Mouse (Mus musculus): ENCODE measurements at regions not wholly inside any gene's neighbourhood (a gene's known extent, or its start where the extent isn't known, plus 50 kb on each side); places are given as distances from the start of the nearest gene placed in this dataset.

GRCm38 (mm10) chr19:54460426-54461170 lies 416.6 kb downstream of the Adra2a start:
- Histone ChIP-seq H3K27me3 (ENCODE audit: control insufficient read depth, insufficient read depth, insufficient read length) (no peaks in the 10 kb centered on the region), H3K4me3 (no peak overlapping the region), H3K36me3 (ENCODE audit: control insufficient read depth, insufficient read depth) (no peaks in the 10 kb centered on the region), H3K79me2 (ENCODE audit: control insufficient read depth, insufficient read depth) (no peaks in the 10 kb centered on the region), H3ac (ENCODE audit: control insufficient read depth, insufficient read length) (no peak overlapping the region), H3K4me2 (ENCODE audit: low read depth) (no peak overlapping the region)
- TF ChIP-seq USF1 (IDR thresholded peaks at IDR 0.05; ENCODE audit: low read depth) (no peak), POLR2A (IDR thresholded peaks at IDR 0.05; ENCODE audit: insufficient read length, low read depth) (no peak)

DNA sequence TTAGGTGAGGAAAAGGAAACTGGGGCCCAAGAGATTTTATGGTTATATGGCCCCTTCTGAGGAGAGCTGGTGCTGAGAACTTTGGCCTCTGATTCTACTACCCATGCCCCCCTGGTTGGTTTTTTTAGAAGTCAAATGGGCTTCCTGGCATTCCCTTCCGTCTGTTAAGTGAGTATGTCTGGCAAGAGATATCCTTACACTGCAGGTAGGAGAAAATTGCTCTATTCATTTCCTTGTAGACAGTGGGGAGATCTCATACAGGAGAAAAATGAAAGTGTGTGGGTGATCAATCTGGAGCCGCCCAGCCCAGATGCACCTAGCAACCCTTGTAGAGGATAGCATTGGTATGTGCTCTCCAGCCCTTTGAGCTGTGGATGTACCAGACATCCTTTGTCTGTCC lies 418.5 kb downstream of the Adra2a start:
- Histone ChIP-seq H3K27me3 (ENCODE audit: control insufficient read depth, insufficient read depth, insufficient read length) (no peaks in the 10 kb centered on the region), H3ac (ENCODE audit: control insufficient read depth, insufficient read length) (no peak overlapping the region), H3K4me3 (no peak overlapping the region), H3K4me2 (ENCODE audit: low read depth) (no peak overlapping the region), H3K79me2 (ENCODE audit: control insufficient read depth, insufficient read depth) (no peaks in the 10 kb centered on the region), H3K36me3 (ENCODE audit: control insufficient read depth, insufficient read depth) (no peaks in the 10 kb centered on the region)
- TF ChIP-seq POLR2AphosphoS2 (IDR thresholded peaks at IDR 0.05; ENCODE audit: insufficient read length, low read depth) (no peak), CEBPB (IDR thresholded peaks at IDR 0.05; ENCODE audit: insufficient read depth, poor library complexity, severe bottlenecking) (no peak)

- Histone ChIP-seq H3K4me3 (no peak overlapping the region), H3K79me2 (ENCODE audit: control insufficient read depth, insufficient read depth) (no peaks in the 10 kb centered on the region), H3K36me3 (ENCODE audit: control insufficient read depth, insufficient read depth) (no peaks in the 10 kb centered on the region), H3K27me3 (ENCODE audit: control insufficient read depth, insufficient read depth, insufficient read length) (no peaks in the 10 kb centered on the region), H3K4me2 (ENCODE audit: low read depth) (no peak overlapping the region), H3ac (ENCODE audit: control insufficient read depth, insufficient read length) (no peak overlapping the region)
- TF ChIP-seq E2F4 (IDR thresholded peaks at IDR 0.05; ENCODE audit: insufficient read depth) (no peak), MYOG (IDR thresholded peaks at IDR 0.05; ENCODE audit: control insufficient read depth in 1 of 3, insufficient read depth in 1 of 3, insufficient read length in 2 of 3, low read depth in 2 of 3) (no peak), USF1 (IDR thresholded peaks at IDR 0.05; ENCODE audit: low read depth) (no peak), TCF3 (IDR thresholded peaks at IDR 0.05; ENCODE audit: insufficient read length, low read depth) (no peak), POLR2AphosphoS2 (IDR thresholded peaks at IDR 0.05; ENCODE audit: insufficient read length, low read depth) (no peak), REST (IDR thresholded peaks at IDR 0.05; ENCODE audit: insufficient read depth, insufficient read length) (no peak), TCF12 (IDR thresholded peaks at IDR 0.05; ENCODE audit: insufficient read depth, poor library complexity, severe bottlenecking) (no peak), MYOD1 (IDR thresholded peaks at IDR 0.05; ENCODE audit: control insufficient read depth in 1 of 3, insufficient read length in 2 of 3, low read depth in 2 of 3) (no peak), MAX (IDR thresholded peaks at IDR 0.05; ENCODE audit: low read depth) (no peak), POLR2A (IDR thresholded peaks at IDR 0.05; ENCODE audit: insufficient read length, low read depth) (no peak), CEBPB (IDR thresholded peaks at IDR 0.05; ENCODE audit: insufficient read depth, poor library complexity, severe bottlenecking) (no peak), SRF (IDR thresholded peaks at IDR 0.05; ENCODE audit: control insufficient read depth, insufficient read length, low read depth) (no peak)
These were observed 426.1 kb downstream of the Adra2a start for GRCm38 (mm10) chr19:54470034-54470433.

DNA sequence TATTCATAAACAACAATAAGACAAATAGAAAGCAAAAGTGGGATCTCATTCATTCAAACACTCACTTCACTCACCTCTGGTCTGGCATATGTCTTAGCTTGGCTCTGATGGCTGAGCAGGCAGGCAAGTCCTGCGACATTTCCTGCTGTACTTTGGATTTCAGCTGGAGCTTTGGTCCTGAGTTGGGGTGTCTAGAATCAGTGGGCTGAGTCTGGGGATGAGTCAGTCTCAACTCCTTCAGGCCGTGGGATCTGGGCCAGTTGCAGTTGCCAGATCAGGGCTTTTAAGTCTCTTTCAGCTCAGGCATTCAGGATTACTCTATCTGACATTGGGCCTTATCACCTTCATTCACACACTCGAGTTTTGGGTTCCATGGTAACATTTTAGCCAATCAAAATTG lies 454.1 kb downstream of the Adra2a start:
- no peak for TF ChIP-seq SRF (IDR thresholded peaks at IDR 0.05; ENCODE audit: control insufficient read depth, insufficient read length, low read depth)
- no peak for TF ChIP-seq REST (IDR thresholded peaks at IDR 0.05; ENCODE audit: insufficient read depth, insufficient read length)
- TF ChIP-seq E2F4 (IDR thresholded peaks at IDR 0.05; ENCODE audit: insufficient read depth): no peak
- TF ChIP-seq TCF3 (IDR thresholded peaks at IDR 0.05; ENCODE audit: insufficient read length, low read depth): no peak
- TF ChIP-seq CEBPB (IDR thresholded peaks at IDR 0.05; ENCODE audit: insufficient read depth, poor library complexity, severe bottlenecking): no peak
- TF ChIP-seq POLR2AphosphoS2 (IDR thresholded peaks at IDR 0.05; ENCODE audit: insufficient read length, low read depth): no peak
- TF ChIP-seq MYOD1 (IDR thresholded peaks at IDR 0.05; ENCODE audit: control insufficient read depth in 1 of 3, insufficient read length in 2 of 3, low read depth in 2 of 3): no peak
- no peak for TF ChIP-seq MYOG (IDR thresholded peaks at IDR 0.05; ENCODE audit: control insufficient read depth in 1 of 3, insufficient read depth in 1 of 3, insufficient read length in 2 of 3, low read depth in 2 of 3)
- TF ChIP-seq USF1 (IDR thresholded peaks at IDR 0.05; ENCODE audit: low read depth): no peak
- no peak for TF ChIP-seq POLR2A (IDR thresholded peaks at IDR 0.05; ENCODE audit: insufficient read length, low read depth)
- no peak for TF ChIP-seq MAX (IDR thresholded peaks at IDR 0.05; ENCODE audit: low read depth)
- TF ChIP-seq TCF12 (IDR thresholded peaks at IDR 0.05; ENCODE audit: insufficient read depth, poor library complexity, severe bottlenecking): no peak
- no peak overlapping the region for H3ac ChIP-seq (ENCODE audit: control insufficient read depth, insufficient read length)
- H3K79me2 ChIP-seq (ENCODE audit: control insufficient read depth, insufficient read depth): no peaks in the 10 kb centered on the region
- no peaks in the 10 kb centered on the region for H3K27me3 ChIP-seq (ENCODE audit: control insufficient read depth, insufficient read depth, insufficient read length)
- no peak overlapping the region for H3K4me3 ChIP-seq
- H3K36me3 ChIP-seq (ENCODE audit: control insufficient read depth, insufficient read depth): no peaks in the 10 kb centered on the region
- no peak overlapping the region for H3K4me2 ChIP-seq (ENCODE audit: low read depth)

DNA sequence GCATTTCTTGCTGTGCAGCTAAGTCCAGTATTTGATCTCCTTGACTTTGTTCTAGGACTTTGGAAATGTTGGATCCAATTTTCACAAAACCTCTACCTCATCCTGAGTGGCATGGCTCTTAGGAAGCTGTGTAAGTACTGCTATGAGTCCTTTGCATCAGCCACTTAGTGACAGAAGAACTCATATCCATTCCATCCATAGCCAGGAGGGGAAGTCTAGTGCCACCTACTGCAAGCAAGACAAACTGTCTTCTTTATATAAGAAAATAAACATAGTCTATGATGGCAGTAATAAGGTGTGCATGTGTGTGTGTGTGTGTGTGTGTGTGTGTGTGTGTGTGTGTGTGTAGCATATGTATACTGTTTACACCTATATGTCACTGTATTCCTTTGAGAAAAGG lies 489.9 kb downstream of the Adra2a start:
- no peak for TF ChIP-seq POLR2AphosphoS2 (IDR thresholded peaks at IDR 0.05; ENCODE audit: insufficient read length, low read depth)
- TF ChIP-seq MYOG (IDR thresholded peaks at IDR 0.05; ENCODE audit: control insufficient read depth in 1 of 3, insufficient read depth in 1 of 3, insufficient read length in 2 of 3, low read depth in 2 of 3): no peak
- Histone ChIP-seq H3K36me3 (ENCODE audit: control insufficient read depth, insufficient read depth) (no peaks in the 10 kb centered on the region), H3K4me3 (no peak overlapping the region), H3K79me2 (ENCODE audit: control insufficient read depth, insufficient read depth) (no peaks in the 10 kb centered on the region), H3K4me2 (ENCODE audit: low read depth) (no peak overlapping the region), H3K27me3 (ENCODE audit: control insufficient read depth, insufficient read depth, insufficient read length) (no peaks in the 10 kb centered on the region), H3ac (ENCODE audit: control insufficient read depth, insufficient read length) (no peak overlapping the region)

Data from myocyte (in vitro differentiated cells).